Mouse (Mus musculus) erythroblast, embryonic 14.5 days (primary cell): ENCODE measurements around the gene Syngr1.

Experiments used
- GATA1 ChIP-seq: IDR thresholded peaks from 2 replicates; pipeline ENCODE4 v1.6.1; 2012; ENCODE audit warnings: low read length, inconsistent platforms, mixed read lengths
- TAL1 ChIP-seq: IDR thresholded peaks from 3 replicates; pipeline ENCODE4 v1.6.1; 2012; ENCODE audit warnings: low read length, inconsistent platforms, mixed read lengths

GRCm38 (mm10) chr15:80136645-80137044, 45.5 kb downstream of the Syngr1 start:
- TF ChIP-seq TAL1: no peak
- TF ChIP-seq GATA1: no peak
